Mouse (Mus musculus): Measurements from ENCODE around the gene Tubb2a. TPM values are rescaled to one million over a fixed set of nuclear protein-coding genes. Genes with fewer than 3 reads are reported as not detected.
"Not testable (repeated sequence)": the region's sequence is repeated elsewhere in the genome, so short reads cannot be mapped to it uniquely, and the experiment has no call there.

Gene Tubb2a
- polyA plus RNA-seq, 1 experiment from 2014 or later, result 3,094 TPM

- 27% methylated on average over 5 of the region's 5 CpGs for WGBS
Measured at GRCm38 (mm10) chr13:34088201-34088649, 10.4 kb upstream of the Tubb2a start.

GRCm38 (mm10) chr13:34087052-34087812 is 9.4 kb upstream of the Tubb2a start:
- H3K27ac ChIP-seq (replicated peaks), result peak overlapping the region; percentile 86
- H3K4me2 ChIP-seq, result peak overlapping the region; percentile 41; the same call in 1 of the 2 replicates
- H3K9me3 ChIP-seq, result no peaks in the 10 kb centered on the region
- H3K9ac ChIP-seq, result no peak overlapping the region; the same call in 1 of the 2 replicates
- H3K27me3 ChIP-seq, result no peaks in the 10 kb centered on the region
- H3K36me3 ChIP-seq, result no peaks in the 10 kb centered on the region
- no peak overlapping the region for H3K4me3 ChIP-seq
- ATAC-seq (ENCODE audit: low FRiP score, low read depth), result peak; percentile 28; the same call in 1 of the 2 replicates
- H3K4me1 ChIP-seq (replicated peaks), result peaks cover 41% of the 10 kb centered on the region
- WGBS, result 33% methylated on average over 7 of the region's 7 CpGs

More at GRCm38 (mm10) chr13:34088201-34088649, 10.4 kb upstream of the Tubb2a start:
- H3K4me3 ChIP-seq, H3K9me3 ChIP-seq, H3K27me3 ChIP-seq, H3K36me3 ChIP-seq: not testable (repeated sequence)
- Histone ChIP-seq H3K4me2 (peak overlapping the region; percentile 41), H3K27ac (replicated peaks) (peak overlapping the region; percentile 86), H3K9ac (0 out of 2 replicates have a peak overlapping the region, but pooled peaks have one; percentile 16), H3K4me1 (replicated peaks) (peaks cover 41% of the 10 kb centered on the region)
- peak; percentile 61 for ATAC-seq (ENCODE audit: low FRiP score, low read depth)

GRCm38 (mm10) chr13:34084026-34084750 is 6.4 kb upstream of the Tubb2a start:
- Histone ChIP-seq H3K9me3 (no peaks in the 10 kb centered on the region), H3K4me2 (no peak overlapping the region), H3K27me3 (no peaks in the 10 kb centered on the region), H3K36me3 (no peaks in the 10 kb centered on the region), H3K4me3 (no peak overlapping the region), H3K4me1 (replicated peaks) (peaks cover 30% of the 10 kb centered on the region), H3K27ac (replicated peaks) (0 out of 2 replicates have a peak overlapping the region, but pooled peaks have one; percentile 33), H3K9ac (no peak overlapping the region)
- ATAC-seq (ENCODE audit: low FRiP score, low read depth), result no peak
- 66% methylated on average over 9 of the region's 9 CpGs for WGBS

GRCm38 (mm10) chr13:34081926-34082325 is 4.1 kb upstream of the Tubb2a start:
- Histone ChIP-seq H3K36me3 (no peaks in the 10 kb centered on the region), H3K4me1 (replicated peaks) (peaks cover 15% of the 10 kb centered on the region), H3K4me3 (no peak overlapping the region), H3K27ac (replicated peaks) (no peak overlapping the region), H3K9me3 (no peaks in the 10 kb centered on the region), H3K9ac (no peak overlapping the region), H3K27me3 (no peaks in the 10 kb centered on the region), H3K4me2 (no peak overlapping the region)
- 52% methylated on average over 4 of the region's 4 CpGs for WGBS
- ATAC-seq (ENCODE audit: low FRiP score, low read depth), result no peak

GRCm38 (mm10) chr13:34079801-34080200 is 2.0 kb upstream of the Tubb2a start:
- H3K4me2 ChIP-seq, result no peak overlapping the region
- no peak for ATAC-seq (ENCODE audit: low FRiP score, low read depth)
- no peaks in the 10 kb centered on the region for H3K9me3 ChIP-seq
- H3K4me3 ChIP-seq, result no peak overlapping the region
- H3K27ac ChIP-seq (replicated peaks), result no peak overlapping the region
- H3K9ac ChIP-seq, result no peak overlapping the region
- H3K27me3 ChIP-seq, result no peaks in the 10 kb centered on the region
- 87% methylated on average over 3 of the region's 3 CpGs for WGBS
- peaks cover 7% of the 10 kb centered on the region; the same call in 1 of the 2 replicates for H3K36me3 ChIP-seq
- H3K4me1 ChIP-seq (replicated peaks), result peaks cover 24% of the 10 kb centered on the region

- H3K9ac ChIP-seq, result peak overlapping the region; percentile 91
- peak overlapping the region; percentile 90 for H3K4me2 ChIP-seq
- WGBS, result 42% methylated on average over 16 of the region's 16 CpGs
- peak; percentile 24; the same call in 1 of the 2 replicates for ATAC-seq (ENCODE audit: low FRiP score, low read depth)
- peaks cover 12% of the 10 kb centered on the region for H3K36me3 ChIP-seq
- H3K9me3 ChIP-seq, result no peaks in the 10 kb centered on the region
- peak overlapping the region; percentile 69 for H3K4me3 ChIP-seq
- H3K27me3 ChIP-seq, result no peaks in the 10 kb centered on the region
- peak overlapping the region; percentile 92 for H3K27ac ChIP-seq (replicated peaks)
- peaks cover 28% of the 10 kb centered on the region for H3K4me1 ChIP-seq (replicated peaks)
Measured at GRCm38 (mm10) chr13:34078500-34079280, 883 bp upstream of the Tubb2a start.

GRCm38 (mm10) chr13:34076561-34077491 is 981 bp downstream of the Tubb2a start:
- ATAC-seq (ENCODE audit: low FRiP score, low read depth), result peak; percentile 72
- Histone ChIP-seq H3K9ac (peak overlapping the region; percentile 91), H3K9me3 (no peaks in the 10 kb centered on the region), H3K4me3 (peak overlapping the region; percentile 69), H3K27ac (replicated peaks) (peak overlapping the region; percentile 92), H3K36me3 (peaks cover 17% of the 10 kb centered on the region), H3K4me1 (replicated peaks) (peaks cover 33% of the 10 kb centered on the region), H3K4me2 (peak overlapping the region; percentile 90), H3K27me3 (no peaks in the 10 kb centered on the region)
- 12% methylated on average over 20 of the region's 20 CpGs for WGBS

- not testable (repeated sequence) for ATAC-seq (ENCODE audit: low FRiP score, low read depth); H3K27ac ChIP-seq (replicated peaks); H3K9me3 ChIP-seq; H3K27me3 ChIP-seq
- peak overlapping the region; percentile 91; the same call in 1 of the 2 replicates for H3K9ac ChIP-seq
- H3K4me1 ChIP-seq (replicated peaks), result peaks cover 36% of the 10 kb centered on the region
- 61% methylated on average over 6 of the region's 6 CpGs for WGBS
- H3K4me3 ChIP-seq, result peak overlapping the region; percentile 69
- H3K36me3 ChIP-seq, result peaks cover 17% of the 10 kb centered on the region
- H3K4me2 ChIP-seq, result peak overlapping the region; percentile 90
Measured at GRCm38 (mm10) chr13:34075893-34076292, 1.9 kb downstream of the Tubb2a start.

- Histone ChIP-seq H3K36me3 (peaks cover 17% of the 10 kb centered on the region), H3K4me2 (0 out of 2 replicates have a peak overlapping the region, but pooled peaks have one; percentile 3), H3K4me1 (replicated peaks) (peaks cover 36% of the 10 kb centered on the region)
- 91% methylated on average over 11 of the region's 17 CpGs for WGBS
- not testable (repeated sequence) for H3K9ac ChIP-seq; H3K9me3 ChIP-seq; H3K27ac ChIP-seq (replicated peaks); H3K27me3 ChIP-seq; ATAC-seq (ENCODE audit: low FRiP score, low read depth); H3K4me3 ChIP-seq
Measured at GRCm38 (mm10) chr13:34074441-34074840, 3.4 kb downstream of the Tubb2a start.

GRCm38 (mm10) chr13:34072847-34073246 is 5.0 kb downstream of the Tubb2a start:
- no peak overlapping the region for H3K4me3 ChIP-seq
- H3K36me3 ChIP-seq, result peaks cover 17% of the 10 kb centered on the region
- H3K27ac ChIP-seq (replicated peaks), result no peak overlapping the region
- ATAC-seq (ENCODE audit: low FRiP score, low read depth), result no peak
- peaks cover 28% of the 10 kb centered on the region for H3K4me1 ChIP-seq (replicated peaks)
- no peak overlapping the region for H3K9ac ChIP-seq
- H3K27me3 ChIP-seq, result no peaks in the 10 kb centered on the region
- no peaks in the 10 kb centered on the region for H3K9me3 ChIP-seq
- H3K4me2 ChIP-seq, result no peak overlapping the region
- 50% methylated on average over 3 of the region's 3 CpGs for WGBS

- H3K27me3 ChIP-seq, result no peaks in the 10 kb centered on the region
- 90% methylated on average over 6 of the region's 6 CpGs for WGBS
- peaks cover 28% of the 10 kb centered on the region for H3K4me1 ChIP-seq (replicated peaks)
- no peak overlapping the region for H3K4me2 ChIP-seq
- H3K27ac ChIP-seq (replicated peaks), result no peak overlapping the region
- H3K36me3 ChIP-seq, result peaks cover 17% of the 10 kb centered on the region
- H3K9me3 ChIP-seq, result no peaks in the 10 kb centered on the region
- no peak overlapping the region for H3K9ac ChIP-seq
- ATAC-seq (ENCODE audit: low FRiP score, low read depth), result no peak
- H3K4me3 ChIP-seq, result no peak overlapping the region
Measured at GRCm38 (mm10) chr13:34071836-34072235, 6.0 kb downstream of the Tubb2a start.

Data from hindbrain, embryonic 15.5 days (tissue).